Mouse (Mus musculus): Measurements from ENCODE around the gene Thy1.
A peak's percentile ranks its signal among the peaks of the same experiment; 100 is the strongest.

The Thy1 gene

GRCm38 (mm10) chr9:44033957-44034727, 9.0 kb upstream of the Thy1 start:
- DNase-seq (ENCODE audit: low spot score): no peak

DNA sequence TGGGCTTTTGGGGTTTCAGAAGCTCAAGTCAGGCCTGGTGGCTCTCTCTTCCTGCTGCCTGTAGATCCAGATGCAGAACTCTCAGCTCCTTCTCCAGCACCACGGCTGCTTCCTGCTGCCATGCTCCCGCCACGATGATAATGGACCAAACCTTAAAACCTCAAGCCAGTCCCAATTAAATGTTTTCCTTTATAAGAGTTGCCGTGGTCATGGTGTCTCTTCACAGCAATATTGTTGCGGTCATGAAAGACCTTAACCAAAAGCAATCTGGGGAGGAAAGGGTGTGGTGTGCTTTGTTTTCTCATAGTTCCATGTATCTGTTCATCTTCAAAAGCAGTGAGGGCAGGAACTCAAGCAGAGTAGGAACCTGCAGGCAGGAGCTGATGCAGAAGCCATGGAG, 6.1 kb upstream of the Thy1 start:
- DNase-seq (ENCODE audit: low spot score): no peak

DNA sequence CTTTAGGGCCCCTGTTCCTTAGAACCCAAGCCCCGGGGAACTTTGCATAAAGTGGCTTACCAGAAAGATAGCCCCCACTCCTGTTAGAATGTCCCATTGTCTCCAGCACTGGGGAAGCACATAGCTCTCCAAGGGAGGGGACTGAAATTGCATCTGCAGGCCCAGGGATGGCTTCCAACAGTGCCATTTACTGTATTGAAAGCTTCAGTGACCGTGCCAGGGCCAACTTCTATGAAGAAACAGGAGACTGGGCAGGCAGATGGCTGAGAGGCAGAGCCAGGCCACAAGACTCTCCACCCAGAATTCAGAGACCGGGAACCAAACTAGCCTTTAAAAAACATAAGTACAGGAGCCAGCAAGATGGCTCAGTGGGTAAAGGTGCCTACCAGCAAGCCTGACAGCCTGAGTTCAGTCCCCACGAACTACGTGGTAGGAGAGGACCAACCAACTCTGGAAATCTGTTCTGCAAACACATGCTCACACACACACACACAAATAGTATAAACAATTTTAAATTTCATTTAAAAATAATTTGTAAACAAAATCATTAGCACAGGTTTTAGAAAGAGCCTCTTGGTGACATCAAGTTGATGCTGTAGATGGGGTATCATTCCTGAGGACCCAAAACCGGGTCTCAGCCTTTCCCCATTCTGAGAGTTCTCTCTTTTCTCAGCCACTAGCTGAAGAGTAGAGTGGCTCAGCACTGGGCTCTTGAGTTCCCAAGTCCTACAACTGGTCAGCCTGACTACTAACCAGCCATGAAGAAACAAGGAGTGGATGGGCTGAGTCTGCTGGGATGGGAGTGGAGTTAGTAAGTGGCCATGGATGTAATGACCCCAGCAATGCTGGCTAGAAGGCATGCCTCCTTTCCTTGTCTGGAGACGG, 1.4 kb upstream of the Thy1 start:
- no peak for DNase-seq (ENCODE audit: low spot score)

GRCm38 (mm10) chr9:44042396-44042680, 846 bp upstream of the Thy1 start:
- DNase-seq (ENCODE audit: low spot score): no peak

GRCm38 (mm10) chr9:44043708-44044425, 683 bp downstream of the Thy1 start:
- no peak for DNase-seq (ENCODE audit: low spot score)

- no peak for DNase-seq (ENCODE audit: low spot score)
Measured at GRCm38 (mm10) chr9:44044426-44045157, 1.4 kb downstream of the Thy1 start.

DNA sequence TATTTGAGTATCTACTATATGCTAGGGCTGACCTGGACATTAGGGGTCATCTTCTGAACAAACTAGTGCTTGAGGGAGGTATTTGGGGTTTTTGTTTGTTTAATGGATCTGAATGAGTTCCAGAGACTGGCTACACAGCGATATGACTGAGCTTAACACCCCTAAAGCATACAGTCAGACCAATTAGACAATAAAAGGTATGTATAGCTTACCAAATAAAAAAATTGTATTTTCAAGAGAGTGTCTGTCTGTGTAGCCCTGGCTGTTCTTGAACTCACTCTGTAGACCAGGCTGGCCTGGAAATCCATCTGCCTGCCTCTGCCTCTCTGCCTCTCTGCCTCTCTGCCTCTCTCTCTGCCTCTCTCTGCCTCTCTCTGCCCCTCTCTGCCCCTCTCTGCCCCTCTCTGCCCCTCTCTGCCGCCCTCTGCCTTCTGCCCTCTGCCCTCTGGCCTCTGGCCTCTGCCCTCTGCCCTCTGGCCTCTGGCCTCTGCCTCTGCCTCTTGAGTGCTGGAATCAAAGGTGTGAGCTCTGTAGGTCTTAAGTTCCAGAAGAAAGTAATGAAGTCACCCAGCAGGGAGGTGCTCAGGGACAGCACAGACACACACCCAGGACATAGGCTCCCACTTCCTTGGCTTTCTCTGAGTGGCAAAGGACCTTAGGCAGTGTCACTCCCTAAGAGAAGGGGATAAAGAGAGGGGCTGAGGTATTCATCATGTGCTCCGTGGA, 2.1 kb downstream of the Thy1 start:
- no peak for DNase-seq (ENCODE audit: low spot score)

GRCm38 (mm10) chr9:44045884-44046272, 2.7 kb downstream of the Thy1 start:
- no peak for DNase-seq (ENCODE audit: low spot score)

DNA sequence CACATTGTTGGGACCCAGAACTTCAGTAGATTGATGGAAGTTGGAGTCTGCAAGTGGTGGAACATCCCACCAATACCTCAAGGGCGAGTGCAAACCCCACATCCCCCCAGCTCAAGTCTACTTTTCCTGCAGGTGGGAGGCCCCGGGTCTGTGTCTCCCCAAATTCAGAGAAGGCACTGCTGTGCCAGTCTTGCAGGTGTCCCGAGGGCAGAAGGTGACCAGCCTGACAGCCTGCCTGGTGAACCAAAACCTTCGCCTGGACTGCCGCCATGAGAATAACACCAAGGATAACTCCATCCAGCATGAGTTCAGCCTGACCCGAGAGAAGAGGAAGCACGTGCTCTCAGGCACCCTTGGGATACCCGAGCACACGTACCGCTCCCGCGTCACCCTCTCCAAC, 3.2 kb downstream of the Thy1 start:
- no peak for DNase-seq (ENCODE audit: low spot score)

DNA sequence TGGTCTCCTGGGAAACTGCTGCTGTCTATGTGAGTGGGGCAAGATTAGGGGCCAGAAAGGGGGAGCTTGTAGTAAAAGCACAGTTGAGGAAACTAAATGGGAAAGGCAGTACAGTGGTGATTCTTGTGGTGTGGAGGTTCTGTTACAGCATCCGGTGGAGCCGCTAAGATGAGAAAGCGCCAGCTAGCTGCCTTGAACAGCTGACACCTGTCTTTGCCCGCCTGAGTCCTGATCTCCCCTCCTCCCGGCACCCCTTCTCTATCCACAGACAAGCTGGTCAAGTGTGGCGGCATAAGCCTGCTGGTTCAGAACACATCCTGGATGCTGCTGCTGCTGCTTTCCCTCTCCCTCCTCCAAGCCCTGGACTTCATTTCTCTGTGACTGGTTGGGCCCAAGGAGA, 3.9 kb downstream of the Thy1 start:
- no peak for DNase-seq (ENCODE audit: low spot score)

DNA sequence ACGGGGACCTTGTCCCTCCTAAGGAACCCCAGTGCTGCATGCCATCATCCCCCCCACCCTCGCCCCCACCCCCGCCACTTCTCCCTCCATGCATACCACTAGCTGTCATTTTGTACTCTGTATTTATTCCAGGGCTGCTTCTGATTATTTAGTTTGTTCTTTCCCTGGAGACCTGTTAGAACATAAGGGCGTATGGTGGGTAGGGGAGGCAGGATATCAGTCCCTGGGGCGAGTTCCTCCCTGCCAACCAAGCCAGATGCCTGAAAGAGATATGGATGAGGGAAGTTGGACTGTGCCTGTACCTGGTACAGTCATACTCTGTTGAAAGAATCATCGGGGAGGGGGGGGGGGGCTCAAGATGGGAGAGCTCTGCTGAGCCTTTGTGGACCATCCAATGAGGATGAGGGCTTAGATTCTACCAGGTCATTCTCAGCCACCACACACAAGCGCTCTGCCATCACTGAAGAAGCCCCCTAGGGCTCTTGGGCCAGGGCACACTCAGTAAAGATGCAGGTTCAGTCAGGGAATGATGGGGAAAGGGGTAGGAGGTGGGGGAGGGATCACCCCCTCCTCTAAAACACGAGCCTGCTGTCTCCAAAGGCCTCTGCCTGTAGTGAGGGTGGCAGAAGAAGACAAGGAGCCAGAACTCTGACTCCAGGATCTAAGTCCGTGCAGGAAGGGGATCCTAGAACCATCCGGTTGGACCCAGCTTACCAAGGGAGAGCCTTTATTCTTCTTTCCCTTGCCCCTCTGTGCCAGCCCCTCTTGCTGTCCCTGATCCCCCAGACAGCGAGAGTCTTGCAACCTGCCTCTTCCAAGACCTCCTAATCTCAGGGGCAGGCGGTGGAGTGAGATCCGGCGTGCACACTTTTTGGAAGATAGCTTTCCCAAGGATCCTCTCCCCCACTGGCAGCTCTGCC, 4.6 kb downstream of the Thy1 start:
- DNase-seq (ENCODE audit: low spot score): no peak

- no peak for DNase-seq (ENCODE audit: low spot score)
Measured at GRCm38 (mm10) chr9:44048541-44049380, 5.6 kb downstream of the Thy1 start.

DNA sequence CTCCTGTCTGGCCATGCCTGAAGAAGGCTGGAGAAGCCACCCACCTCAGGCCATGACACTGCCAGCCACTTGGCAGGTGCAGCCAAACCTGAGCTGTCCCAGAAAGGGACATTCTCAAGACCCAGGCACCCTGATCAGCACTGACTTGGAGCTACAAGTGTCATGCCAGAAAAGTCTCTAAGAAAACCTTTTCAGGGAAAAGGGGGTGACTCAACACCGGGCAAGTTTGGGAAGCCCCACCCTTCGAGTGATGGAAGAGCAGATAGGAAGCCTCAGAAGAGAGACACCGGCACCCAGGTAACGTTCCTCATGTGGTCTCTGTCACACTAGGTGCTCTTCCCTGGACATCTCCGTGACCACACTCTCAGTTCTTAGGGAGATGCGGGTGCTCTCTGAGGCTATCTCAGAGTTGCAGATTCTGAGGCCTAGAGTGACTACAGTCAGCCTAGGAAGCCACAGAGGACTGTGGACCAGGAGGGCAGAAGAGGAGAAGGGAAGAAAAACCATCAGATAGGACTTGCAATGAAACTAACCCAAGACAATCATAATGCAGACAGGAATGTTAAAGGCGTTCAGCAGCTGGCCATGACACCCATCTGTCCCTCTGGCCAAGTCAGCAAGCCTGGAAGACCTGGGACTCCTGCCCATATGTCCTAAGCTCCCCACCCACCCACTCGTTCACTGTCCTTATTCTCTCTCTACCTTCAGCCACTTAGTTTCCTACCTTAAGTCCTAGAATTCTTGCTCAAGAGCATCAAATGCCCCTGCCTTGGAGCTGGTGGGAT, 6.4 kb downstream of the Thy1 start:
- no peak for DNase-seq (ENCODE audit: low spot score)

DNA sequence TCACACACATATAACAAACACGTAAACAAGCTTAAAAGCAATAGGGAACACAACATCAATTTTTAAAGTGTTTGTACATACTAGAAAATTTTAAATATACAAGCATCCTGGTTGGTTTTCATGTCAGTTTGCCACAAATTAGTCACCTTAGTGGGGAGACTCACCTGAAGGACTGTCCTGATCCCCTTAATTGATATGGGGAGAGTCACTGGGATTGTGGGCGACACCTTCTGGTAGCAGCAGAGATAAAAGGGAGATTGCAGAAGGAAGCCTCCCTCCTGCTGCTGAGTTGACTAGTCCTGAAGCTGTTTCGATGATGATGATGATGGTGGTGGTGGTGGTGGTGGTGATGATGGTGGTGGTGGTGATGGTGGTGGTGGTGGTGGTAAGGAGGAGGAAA, 9.7 kb downstream of the Thy1 start:
- no peak for DNase-seq (ENCODE audit: low spot score)

- DNase-seq (ENCODE audit: low spot score): no peak
Measured at GRCm38 (mm10) chr9:44053936-44054335, 10.8 kb downstream of the Thy1 start.

DNA sequence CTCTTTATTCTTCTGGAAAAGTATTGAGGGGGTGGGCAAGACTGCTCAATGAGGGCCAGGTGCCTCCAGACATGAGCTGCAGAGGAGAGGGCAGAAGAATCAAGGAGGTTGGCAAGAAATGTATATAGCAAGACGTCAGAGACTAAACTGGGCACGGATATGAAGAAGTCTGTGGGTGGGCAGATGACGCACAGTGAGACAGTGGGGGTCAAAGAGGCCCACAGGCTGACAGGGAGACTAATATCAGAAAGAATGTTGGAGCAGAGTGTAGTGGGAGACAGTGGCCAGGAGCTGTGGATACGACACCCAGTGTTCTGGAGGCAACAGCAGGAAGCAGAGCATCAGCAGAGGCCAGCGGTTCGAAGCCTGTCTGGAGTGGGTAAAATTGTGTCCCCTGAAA, 15.4 kb downstream of the Thy1 start:
- no peak for DNase-seq (ENCODE audit: low spot score)

GRCm38 (mm10) chr9:44065177-44065576, 22.0 kb downstream of the Thy1 start:
- DNase-seq (ENCODE audit: low spot score): no peak

DNA sequence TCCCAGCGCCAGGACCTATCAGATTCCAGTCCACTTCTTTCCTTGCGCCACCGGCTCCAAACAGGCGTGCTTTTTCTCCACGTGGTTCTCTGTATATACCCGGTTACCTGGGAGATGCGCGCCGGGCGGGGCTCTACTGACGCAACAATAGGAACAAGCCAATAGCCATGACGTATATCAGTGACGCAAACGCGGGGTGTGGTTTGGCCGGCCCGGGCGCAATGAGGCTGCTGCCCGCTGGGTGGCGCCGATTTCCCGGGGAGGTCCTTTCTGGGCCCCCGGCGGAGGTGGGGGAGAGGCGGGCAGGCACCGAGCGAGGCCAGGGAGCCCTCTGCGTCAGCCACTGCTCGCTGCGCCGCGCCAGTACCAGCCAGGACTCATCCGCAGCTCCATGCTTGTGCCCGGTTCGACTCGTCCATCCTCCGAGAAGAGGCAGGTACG, 23.6 kb downstream of the Thy1 start, which contains the start of gene Usp2:
TSS of gene Usp2 (plus strand) at position 237 of the 441 bp plus-strand sequence.
- DNase-seq (ENCODE audit: low spot score): peak; percentile 99

Data from retina, embryonic 14.5 days (tissue).